Mouse (Mus musculus): Measurements from ENCODE around the gene Endov. TPM values are rescaled to one million over a fixed set of nuclear protein-coding genes. Genes with fewer than 3 reads are reported as not detected.

Endov gene
- polyA plus RNA-seq, 1 experiment from 2014 or later: 14.0 TPM

GRCm38 (mm10) chr11:119523392-119523791 lies 32.2 kb downstream of the Endov start:
- no peak overlapping the region for H3K9ac ChIP-seq (ENCODE audit: low read length)

GRCm38 (mm10) chr11:119524545-119524949 lies 33.4 kb downstream of the Endov start:
- Histone ChIP-seq H3K36me3 (ENCODE audit: control insufficient read depth, insufficient read depth, low read length) (no peaks in the 10 kb centered on the region), H3K9ac (ENCODE audit: low read length) (peak overlapping the region; percentile 78), H3K27ac (ENCODE audit: low read length) (no peak overlapping the region), H3K4me2 (ENCODE audit: low read depth, low read length) (peak overlapping the region; percentile 64), H3K9me3 (replicated peaks; ENCODE audit: control insufficient read depth, low read length) (no peaks in the 10 kb centered on the region), H3K27me3 (ENCODE audit: control insufficient read depth, insufficient read depth, low read length) (no peaks in the 10 kb centered on the region), H3K4me3 (replicated peaks; ENCODE audit: low read length) (peak overlapping the region; percentile 49), H3K4me1 (ENCODE audit: control insufficient read depth, insufficient read depth, low read length) (0 out of 2 replicates have a peak, but pooled peaks cover 7% of the 10 kb centered on the region)
- ATAC-seq (ENCODE audit: insufficient read depth, low FRiP score): peak; percentile 96
- 1% methylated on average over 33 of the region's 33 CpGs for WGBS

More at GRCm38 (mm10) chr11:119523392-119523791, 32.2 kb downstream of the Endov start:
- H3K27ac ChIP-seq (ENCODE audit: low read length): no peak overlapping the region
- no peak for ATAC-seq (ENCODE audit: insufficient read depth, low FRiP score)
- no peak overlapping the region for H3K4me3 ChIP-seq (replicated peaks; ENCODE audit: low read length)
- 82% methylated on average over 3 of the region's 3 CpGs for WGBS
- H3K4me2 ChIP-seq (ENCODE audit: low read depth, low read length): no peak overlapping the region
- H3K27me3 ChIP-seq (ENCODE audit: control insufficient read depth, insufficient read depth, low read length): no peaks in the 10 kb centered on the region
- no peaks in the 10 kb centered on the region for H3K36me3 ChIP-seq (ENCODE audit: control insufficient read depth, insufficient read depth, low read length)
- 0 out of 2 replicates have a peak, but pooled peaks cover 7% of the 10 kb centered on the region for H3K4me1 ChIP-seq (ENCODE audit: control insufficient read depth, insufficient read depth, low read length)
- H3K9me3 ChIP-seq (replicated peaks; ENCODE audit: control insufficient read depth, low read length): no peaks in the 10 kb centered on the region

GRCm38 (mm10) chr11:119526068-119526966 lies 35.2 kb downstream of the Endov start:
- Histone ChIP-seq H3K36me3 (ENCODE audit: control insufficient read depth, insufficient read depth, low read length) (no peaks in the 10 kb centered on the region), H3K4me1 (ENCODE audit: control insufficient read depth, insufficient read depth, low read length) (0 out of 2 replicates have a peak, but pooled peaks cover 3% of the 10 kb centered on the region), H3K9ac (ENCODE audit: low read length) (no peak overlapping the region), H3K27ac (ENCODE audit: low read length) (no peak overlapping the region), H3K4me3 (replicated peaks; ENCODE audit: low read length) (no peak overlapping the region), H3K4me2 (ENCODE audit: low read depth, low read length) (no peak overlapping the region), H3K9me3 (replicated peaks; ENCODE audit: control insufficient read depth, low read length) (no peaks in the 10 kb centered on the region), H3K27me3 (ENCODE audit: control insufficient read depth, insufficient read depth, low read length) (no peaks in the 10 kb centered on the region)
- WGBS: 77% methylated on average over 14 of the region's 14 CpGs
- no peak for ATAC-seq (ENCODE audit: insufficient read depth, low FRiP score)

GRCm38 (mm10) chr11:119528930-119529329 lies 37.8 kb downstream of the Endov start:
- no peaks in the 10 kb centered on the region for H3K36me3 ChIP-seq (ENCODE audit: control insufficient read depth, insufficient read depth, low read length)
- WGBS: 49% methylated on average over 11 of the region's 11 CpGs

GRCm38 (mm10) chr11:119532460-119532859 lies 41.3 kb downstream of the Endov start:
- Histone ChIP-seq H3K4me1 (ENCODE audit: control insufficient read depth, insufficient read depth, low read length) (no peaks in the 10 kb centered on the region), H3K4me2 (ENCODE audit: low read depth, low read length) (no peak overlapping the region), H3K9ac (ENCODE audit: low read length) (no peak overlapping the region), H3K27me3 (ENCODE audit: control insufficient read depth, insufficient read depth, low read length) (no peaks in the 10 kb centered on the region), H3K9me3 (replicated peaks; ENCODE audit: control insufficient read depth, low read length) (no peaks in the 10 kb centered on the region), H3K36me3 (ENCODE audit: control insufficient read depth, insufficient read depth, low read length) (no peaks in the 10 kb centered on the region), H3K27ac (ENCODE audit: low read length) (no peak overlapping the region), H3K4me3 (replicated peaks; ENCODE audit: low read length) (no peak overlapping the region)
- no peak for ATAC-seq (ENCODE audit: insufficient read depth, low FRiP score)
- WGBS: 69% methylated on average over 8 of the region's 8 CpGs

More at GRCm38 (mm10) chr11:119528930-119529329, 37.8 kb downstream of the Endov start:
- ATAC-seq (ENCODE audit: insufficient read depth, low FRiP score): no peak
- no peak overlapping the region for H3K9ac ChIP-seq (ENCODE audit: low read length)
- H3K4me2 ChIP-seq (ENCODE audit: low read depth, low read length): no peak overlapping the region
- no peaks in the 10 kb centered on the region for H3K27me3 ChIP-seq (ENCODE audit: control insufficient read depth, insufficient read depth, low read length)
- H3K27ac ChIP-seq (ENCODE audit: low read length): no peak overlapping the region
- H3K9me3 ChIP-seq (replicated peaks; ENCODE audit: control insufficient read depth, low read length): no peaks in the 10 kb centered on the region
- H3K4me3 ChIP-seq (replicated peaks; ENCODE audit: low read length): no peak overlapping the region
- H3K4me1 ChIP-seq (ENCODE audit: control insufficient read depth, insufficient read depth, low read length): 0 out of 2 replicates have a peak, but pooled peaks cover 3% of the 10 kb centered on the region

- Histone ChIP-seq H3K4me3 (replicated peaks; ENCODE audit: low read length) (no peak overlapping the region), H3K9me3 (replicated peaks; ENCODE audit: control insufficient read depth, low read length) (no peaks in the 10 kb centered on the region), H3K27me3 (ENCODE audit: control insufficient read depth, insufficient read depth, low read length) (no peaks in the 10 kb centered on the region; the same call in 1 of the 2 replicates), H3K36me3 (ENCODE audit: control insufficient read depth, insufficient read depth, low read length) (no peaks in the 10 kb centered on the region), H3K9ac (ENCODE audit: low read length) (no peak overlapping the region), H3K4me1 (ENCODE audit: control insufficient read depth, insufficient read depth, low read length) (no peaks in the 10 kb centered on the region), H3K27ac (ENCODE audit: low read length) (no peak overlapping the region), H3K4me2 (ENCODE audit: low read depth, low read length) (no peak overlapping the region)
- no peak for ATAC-seq (ENCODE audit: insufficient read depth, low FRiP score)
- WGBS: 62% methylated on average over 7 of the region's 7 CpGs
Measured at GRCm38 (mm10) chr11:119533745-119534144, 42.6 kb downstream of the Endov start.

GRCm38 (mm10) chr11:119539944-119540343 lies 48.8 kb downstream of the Endov start:
- Histone ChIP-seq H3K36me3 (ENCODE audit: control insufficient read depth, insufficient read depth, low read length) (no peaks in the 10 kb centered on the region), H3K4me2 (ENCODE audit: low read depth, low read length) (no peak overlapping the region), H3K27me3 (ENCODE audit: control insufficient read depth, insufficient read depth, low read length) (peaks cover 33% of the 10 kb centered on the region), H3K27ac (ENCODE audit: low read length) (no peak overlapping the region), H3K9ac (ENCODE audit: low read length) (no peak overlapping the region), H3K9me3 (replicated peaks; ENCODE audit: control insufficient read depth, low read length) (no peaks in the 10 kb centered on the region), H3K4me3 (replicated peaks; ENCODE audit: low read length) (no peak overlapping the region), H3K4me1 (ENCODE audit: control insufficient read depth, insufficient read depth, low read length) (no peaks in the 10 kb centered on the region)
- WGBS: 28% methylated on average over 14 of the region's 14 CpGs
- ATAC-seq (ENCODE audit: insufficient read depth, low FRiP score): no peak

- Histone ChIP-seq H3K4me3 (replicated peaks; ENCODE audit: low read length) (no peak overlapping the region), H3K4me2 (ENCODE audit: low read depth, low read length) (no peak overlapping the region), H3K9me3 (replicated peaks; ENCODE audit: control insufficient read depth, low read length) (no peaks in the 10 kb centered on the region), H3K36me3 (ENCODE audit: control insufficient read depth, insufficient read depth, low read length) (no peaks in the 10 kb centered on the region), H3K9ac (ENCODE audit: low read length) (no peak overlapping the region), H3K27me3 (ENCODE audit: control insufficient read depth, insufficient read depth, low read length) (peaks cover 39% of the 10 kb centered on the region), H3K4me1 (ENCODE audit: control insufficient read depth, insufficient read depth, low read length) (no peaks in the 10 kb centered on the region), H3K27ac (ENCODE audit: low read length) (no peak overlapping the region)
- WGBS: 75% methylated on average over 9 of the region's 9 CpGs
- no peak for ATAC-seq (ENCODE audit: insufficient read depth, low FRiP score)
Measured at GRCm38 (mm10) chr11:119540560-119540959, 49.4 kb downstream of the Endov start.

- Histone ChIP-seq H3K27ac (ENCODE audit: low read length) (no peak overlapping the region), H3K9me3 (replicated peaks; ENCODE audit: control insufficient read depth, low read length) (no peaks in the 10 kb centered on the region), H3K4me1 (ENCODE audit: control insufficient read depth, insufficient read depth, low read length) (0 out of 2 replicates have a peak, but pooled peaks cover under 1% of the 10 kb centered on the region), H3K4me2 (ENCODE audit: low read depth, low read length) (no peak overlapping the region), H3K4me3 (replicated peaks; ENCODE audit: low read length) (no peak overlapping the region), H3K27me3 (ENCODE audit: control insufficient read depth, insufficient read depth, low read length) (peaks cover 43% of the 10 kb centered on the region), H3K36me3 (ENCODE audit: control insufficient read depth, insufficient read depth, low read length) (no peaks in the 10 kb centered on the region), H3K9ac (ENCODE audit: low read length) (no peak overlapping the region)
- ATAC-seq (ENCODE audit: insufficient read depth, low FRiP score): no peak
- WGBS: 76% methylated on average over 9 of the region's 9 CpGs
Measured at GRCm38 (mm10) chr11:119541082-119541481, 49.9 kb downstream of the Endov start.

Data from stomach, embryonic 16.5 days (tissue).